Mouse (Mus musculus) G1E (cell line): ENCODE results near the gene Rasgrp3.

ENCODE experiments used
- CTCF ChIP-seq: IDR thresholded peaks from 2 replicates; pipeline ENCODE4 v1.5.1; 2012; ENCODE audit warnings: low read depth, low read length, inconsistent platforms, mixed read lengths
- TAL1 ChIP-seq: conservative IDR thresholded peaks from 2 replicates; pipeline ENCODE4 v1.6.1; 2012; ENCODE audit warnings: low read depth, low read length, inconsistent platforms, mixed read lengths

- no peak for TF ChIP-seq TAL1
- TF ChIP-seq CTCF, result no peak
Observed at GRCm38 (mm10) chr17:75461771-75462170, 26.1 kb downstream of the Rasgrp3 start.
